Mouse (Mus musculus) heart, adult 8-10 months (tissue): Measurements from ENCODE around the gene Pex14. TPM values are rescaled to one million over a fixed set of nuclear protein-coding genes. Genes with fewer than 3 reads are reported as not detected.
"Not testable (repeated sequence)": the region's sequence is repeated elsewhere in the genome, so short reads cannot be mapped to it uniquely, and the experiment has no call there.

Experiments
- DNase-seq: peaks from one replicate; pipeline ENCODE4 v3.0.0; 2022; ENCODE audit warnings: low spot score
- total RNA-seq, 4 experiments: library from RNA; stranded (reverse); gene quantifications; 2 replicates each; pipeline ENCODE4 v1.2.4; 2022

Pex14 gene
- total RNA-seq, 4 experiments from 2014 or later, result 22.9 to 27.2 (median 24.1) TPM

GRCm38 (mm10) chr4:149103875-149104561 is 4.3 kb upstream of the Pex14 start, which contains the start of gene Dffa:
Gene Dffa, plus strand, starts transcription at chr4:149104146.
- peak; percentile 93 for DNase-seq

- no peak for DNase-seq
These were observed 1.8 kb upstream of the Pex14 start for GRCm38 (mm10) chr4:149101456-149101855.

GRCm38 (mm10) chr4:149100449-149100848 is 773 bp upstream of the Pex14 start:
- not testable (repeated sequence) for DNase-seq

GRCm38 (mm10) chr4:149098571-149098970 is 1.1 kb downstream of the Pex14 start:
- DNase-seq, result no peak

- DNase-seq, result no peak
These were observed 1.7 kb downstream of the Pex14 start for GRCm38 (mm10) chr4:149097956-149098355.

GRCm38 (mm10) chr4:149091364-149091763 is 8.3 kb downstream of the Pex14 start:
- no peak for DNase-seq

GRCm38 (mm10) chr4:149085381-149085780 is 14.3 kb downstream of the Pex14 start:
- no peak for DNase-seq

- peak; percentile 46 for DNase-seq
These were observed 18.1 kb downstream of the Pex14 start for GRCm38 (mm10) chr4:149081528-149081927.

- DNase-seq, result no peak
These were observed 19.6 kb downstream of the Pex14 start for GRCm38 (mm10) chr4:149080111-149080510.

- no peak for DNase-seq
These were observed 20.0 kb downstream of the Pex14 start for GRCm38 (mm10) chr4:149079629-149080028.

GRCm38 (mm10) chr4:149078261-149078660 is 21.4 kb downstream of the Pex14 start:
- DNase-seq, result no peak

- DNase-seq, result peak; percentile 75
These were observed 23.7 kb downstream of the Pex14 start for GRCm38 (mm10) chr4:149075871-149076575.

- no peak for DNase-seq
These were observed 24.6 kb downstream of the Pex14 start for GRCm38 (mm10) chr4:149075073-149075472.

- DNase-seq, result no peak
These were observed 32.8 kb downstream of the Pex14 start for GRCm38 (mm10) chr4:149066672-149067551.

GRCm38 (mm10) chr4:149064061-149064854 is 35.4 kb downstream of the Pex14 start:
- DNase-seq, result no peak

GRCm38 (mm10) chr4:149062406-149063318 is 37.0 kb downstream of the Pex14 start:
- no peak for DNase-seq

GRCm38 (mm10) chr4:149061432-149061718 is 38.3 kb downstream of the Pex14 start:
- no peak for DNase-seq

GRCm38 (mm10) chr4:149060621-149061431 is 38.9 kb downstream of the Pex14 start:
- no peak for DNase-seq

GRCm38 (mm10) chr4:149059713-149060112 is 40.0 kb downstream of the Pex14 start:
- no peak for DNase-seq

GRCm38 (mm10) chr4:149058298-149058697 is 41.4 kb downstream of the Pex14 start:
- DNase-seq, result no peak
